Mouse (Mus musculus): ENCODE data around the gene Carm1. TPM values are rescaled to one million over a fixed set of nuclear protein-coding genes. Genes with fewer than 3 reads are reported as not detected.

The Carm1 gene
- polyA plus RNA-seq, 1 experiment from 2014 or later = 42.0 TPM

- H3K27ac ChIP-seq (replicated peaks; ENCODE audit: low read depth, low read length) = no peak overlapping the region
- no peak for ATAC-seq (ENCODE audit: low FRiP score, low TSS enrichment)
- H3K9ac ChIP-seq (replicated peaks; ENCODE audit: low read length) = no peak overlapping the region
- no peaks in the 10 kb centered on the region for H3K9me3 ChIP-seq (ENCODE audit: control insufficient read depth, low read length)
- no peak for DNase-seq
- WGBS = 92% methylated on average over 3 of the region's 3 CpGs
- no peak overlapping the region for H3K4me2 ChIP-seq (ENCODE audit: low read length)
- H3K36me3 ChIP-seq (ENCODE audit: control insufficient read depth, insufficient read depth, low read length) = peaks cover 19% of the 10 kb centered on the region
- H3K4me1 ChIP-seq (ENCODE audit: control insufficient read depth, insufficient read depth, low read length) = no peaks in the 10 kb centered on the region
- H3K4me3 ChIP-seq (replicated peaks; ENCODE audit: low read depth, low read length) = no peak overlapping the region
- no peaks in the 10 kb centered on the region for H3K27me3 ChIP-seq (ENCODE audit: control insufficient read depth, insufficient read depth, low read length)
Measured at GRCm38 (mm10) chr9:21559151-21559550, 12.5 kb downstream of the Carm1 start.

GRCm38 (mm10) chr9:21564420-21564819 lies 17.7 kb downstream of the Carm1 start:
- no peak for DNase-seq
- ATAC-seq (ENCODE audit: low FRiP score, low TSS enrichment) = no peak
- Histone ChIP-seq H3K27me3 (ENCODE audit: control insufficient read depth, insufficient read depth, low read length) (no peaks in the 10 kb centered on the region), H3K4me1 (ENCODE audit: control insufficient read depth, insufficient read depth, low read length) (no peaks in the 10 kb centered on the region), H3K4me3 (replicated peaks; ENCODE audit: low read depth, low read length) (no peak overlapping the region), H3K27ac (replicated peaks; ENCODE audit: low read depth, low read length) (no peak overlapping the region), H3K4me2 (ENCODE audit: low read length) (no peak overlapping the region), H3K9me3 (ENCODE audit: control insufficient read depth, low read length) (no peaks in the 10 kb centered on the region), H3K36me3 (ENCODE audit: control insufficient read depth, insufficient read depth, low read length) (peaks cover 12% of the 10 kb centered on the region; the same call in 1 of the 2 replicates), H3K9ac (replicated peaks; ENCODE audit: low read length) (no peak overlapping the region)
- 89% methylated on average over 1 of the region's 1 CpGs for WGBS

GRCm38 (mm10) chr9:21565004-21565586 lies 18.4 kb downstream of the Carm1 start:
- WGBS = 92% methylated on average over 4 of the region's 4 CpGs
- H3K9ac ChIP-seq (replicated peaks; ENCODE audit: low read length) = no peak overlapping the region
- no peak overlapping the region for H3K27ac ChIP-seq (replicated peaks; ENCODE audit: low read depth, low read length)
- H3K4me2 ChIP-seq (ENCODE audit: low read length) = no peak overlapping the region
- H3K27me3 ChIP-seq (ENCODE audit: control insufficient read depth, insufficient read depth, low read length) = no peaks in the 10 kb centered on the region
- H3K9me3 ChIP-seq (ENCODE audit: control insufficient read depth, low read length) = no peaks in the 10 kb centered on the region
- ATAC-seq (ENCODE audit: low FRiP score, low TSS enrichment) (no peak), DNase-seq (no peak)
- peaks cover 18% of the 10 kb centered on the region for H3K36me3 ChIP-seq (ENCODE audit: control insufficient read depth, insufficient read depth, low read length)
- no peaks in the 10 kb centered on the region for H3K4me1 ChIP-seq (ENCODE audit: control insufficient read depth, insufficient read depth, low read length)
- H3K4me3 ChIP-seq (replicated peaks; ENCODE audit: low read depth, low read length) = no peak overlapping the region

GRCm38 (mm10) chr9:21566538-21566937 lies 19.8 kb downstream of the Carm1 start:
- no peak overlapping the region for H3K9ac ChIP-seq (replicated peaks; ENCODE audit: low read length)
- H3K9me3 ChIP-seq (ENCODE audit: control insufficient read depth, low read length) = no peaks in the 10 kb centered on the region
- 88% methylated on average over 1 of the region's 1 CpGs for WGBS
- H3K4me1 ChIP-seq (ENCODE audit: control insufficient read depth, insufficient read depth, low read length) = no peaks in the 10 kb centered on the region
- H3K36me3 ChIP-seq (ENCODE audit: control insufficient read depth, insufficient read depth, low read length) = peaks cover 25% of the 10 kb centered on the region
- H3K27me3 ChIP-seq (ENCODE audit: control insufficient read depth, insufficient read depth, low read length) = no peaks in the 10 kb centered on the region
- DNase-seq (no peak), ATAC-seq (ENCODE audit: low FRiP score, low TSS enrichment) (no peak)
- H3K4me2 ChIP-seq (ENCODE audit: low read length) = no peak overlapping the region
- H3K27ac ChIP-seq (replicated peaks; ENCODE audit: low read depth, low read length) = no peak overlapping the region
- no peak overlapping the region for H3K4me3 ChIP-seq (replicated peaks; ENCODE audit: low read depth, low read length)

- WGBS = 93% methylated on average over 2 of the region's 2 CpGs
- H3K36me3 ChIP-seq (ENCODE audit: control insufficient read depth, insufficient read depth, low read length) = peaks cover 28% of the 10 kb centered on the region
- DNase-seq (no peak), ATAC-seq (ENCODE audit: low FRiP score, low TSS enrichment) (no peak)
- no peaks in the 10 kb centered on the region for H3K4me1 ChIP-seq (ENCODE audit: control insufficient read depth, insufficient read depth, low read length)
- no peak overlapping the region for H3K27ac ChIP-seq (replicated peaks; ENCODE audit: low read depth, low read length)
- H3K27me3 ChIP-seq (ENCODE audit: control insufficient read depth, insufficient read depth, low read length) = no peaks in the 10 kb centered on the region
- H3K4me2 ChIP-seq (ENCODE audit: low read length) = no peak overlapping the region
- H3K4me3 ChIP-seq (replicated peaks; ENCODE audit: low read depth, low read length) = no peak overlapping the region
- no peaks in the 10 kb centered on the region for H3K9me3 ChIP-seq (ENCODE audit: control insufficient read depth, low read length)
- H3K9ac ChIP-seq (replicated peaks; ENCODE audit: low read length) = no peak overlapping the region
Measured at GRCm38 (mm10) chr9:21567051-21567450, 20.4 kb downstream of the Carm1 start.

- Histone ChIP-seq H3K9ac (replicated peaks; ENCODE audit: low read length) (no peak overlapping the region), H3K27ac (replicated peaks; ENCODE audit: low read depth, low read length) (no peak overlapping the region), H3K4me2 (ENCODE audit: low read length) (no peak overlapping the region), H3K36me3 (ENCODE audit: control insufficient read depth, insufficient read depth, low read length) (peaks cover 43% of the 10 kb centered on the region), H3K9me3 (ENCODE audit: control insufficient read depth, low read length) (no peaks in the 10 kb centered on the region), H3K4me3 (replicated peaks; ENCODE audit: low read depth, low read length) (no peak overlapping the region), H3K4me1 (ENCODE audit: control insufficient read depth, insufficient read depth, low read length) (no peaks in the 10 kb centered on the region), H3K27me3 (ENCODE audit: control insufficient read depth, insufficient read depth, low read length) (no peaks in the 10 kb centered on the region)
- WGBS = 95% methylated on average over 8 of the region's 8 CpGs
- DNase-seq (no peak), ATAC-seq (ENCODE audit: low FRiP score, low TSS enrichment) (no peak)
Measured at GRCm38 (mm10) chr9:21568657-21569255, 22.1 kb downstream of the Carm1 start.

- no peak for ATAC-seq (ENCODE audit: low FRiP score, low TSS enrichment)
- DNase-seq = no peak
- H3K9me3 ChIP-seq (ENCODE audit: control insufficient read depth, low read length) = no peaks in the 10 kb centered on the region
- 97% methylated on average over 8 of the region's 8 CpGs for WGBS
- peaks cover 92% of the 10 kb centered on the region for H3K36me3 ChIP-seq (ENCODE audit: control insufficient read depth, insufficient read depth, low read length)
- no peaks in the 10 kb centered on the region for H3K27me3 ChIP-seq (ENCODE audit: control insufficient read depth, insufficient read depth, low read length)
- no peaks in the 10 kb centered on the region for H3K4me1 ChIP-seq (ENCODE audit: control insufficient read depth, insufficient read depth, low read length)
- no peak overlapping the region for H3K4me2 ChIP-seq (ENCODE audit: low read length)
- no peak overlapping the region for H3K27ac ChIP-seq (replicated peaks; ENCODE audit: low read depth, low read length)
- no peak overlapping the region for H3K4me3 ChIP-seq (replicated peaks; ENCODE audit: low read depth, low read length)
- no peak overlapping the region for H3K9ac ChIP-seq (replicated peaks; ENCODE audit: low read length)
Measured at GRCm38 (mm10) chr9:21574012-21574801, 27.5 kb downstream of the Carm1 start.

GRCm38 (mm10) chr9:21575253-21575652 lies 28.6 kb downstream of the Carm1 start:
- H3K27ac ChIP-seq (replicated peaks; ENCODE audit: low read depth, low read length) = no peak overlapping the region
- WGBS = 93% methylated on average over 10 of the region's 10 CpGs
- no peaks in the 10 kb centered on the region for H3K27me3 ChIP-seq (ENCODE audit: control insufficient read depth, insufficient read depth, low read length)
- DNase-seq (no peak), ATAC-seq (ENCODE audit: low FRiP score, low TSS enrichment) (no peak)
- H3K9me3 ChIP-seq (ENCODE audit: control insufficient read depth, low read length) = no peaks in the 10 kb centered on the region
- no peaks in the 10 kb centered on the region for H3K4me1 ChIP-seq (ENCODE audit: control insufficient read depth, insufficient read depth, low read length)
- H3K9ac ChIP-seq (replicated peaks; ENCODE audit: low read length) = no peak overlapping the region
- H3K36me3 ChIP-seq (ENCODE audit: control insufficient read depth, insufficient read depth, low read length) = peaks cover 93% of the 10 kb centered on the region
- no peak overlapping the region for H3K4me2 ChIP-seq (ENCODE audit: low read length)
- no peak overlapping the region for H3K4me3 ChIP-seq (replicated peaks; ENCODE audit: low read depth, low read length)

Data from midbrain, embryonic 14.5 days (tissue).